Mouse (Mus musculus): ENCODE results near the gene Ednra.

Ednra gene

GRCm38 (mm10) chr8:77640093-77640839 is 84.0 kb downstream of the Ednra start:
- DNase-seq (ENCODE audit: low spot score) = no peak

DNA sequence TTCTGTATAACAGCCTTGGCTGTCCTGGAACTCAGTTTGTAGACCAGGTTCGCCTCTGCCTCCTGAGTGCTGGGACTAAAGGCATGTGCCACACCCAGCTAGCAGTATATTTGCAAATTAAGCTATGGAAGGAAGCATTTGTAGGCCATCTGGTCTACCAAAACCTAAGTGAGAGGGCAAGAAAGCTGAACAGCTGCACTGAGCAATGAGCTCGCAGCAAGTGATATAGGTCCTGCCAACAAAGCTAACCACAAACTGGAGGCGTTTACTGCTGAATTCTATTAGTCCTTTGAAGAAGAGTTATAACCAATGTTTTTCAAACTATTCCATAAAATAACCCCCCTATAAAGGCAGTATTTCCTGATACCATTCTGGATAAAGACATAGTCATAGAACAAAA is 86.7 kb downstream of the Ednra start:
- no peak for DNase-seq (ENCODE audit: low spot score)

GRCm38 (mm10) chr8:77634035-77634434 is 90.2 kb downstream of the Ednra start:
- no peak for DNase-seq (ENCODE audit: low spot score)

- no peak for DNase-seq (ENCODE audit: low spot score)
Measured at GRCm38 (mm10) chr8:77633211-77633610, 91.1 kb downstream of the Ednra start.

DNA sequence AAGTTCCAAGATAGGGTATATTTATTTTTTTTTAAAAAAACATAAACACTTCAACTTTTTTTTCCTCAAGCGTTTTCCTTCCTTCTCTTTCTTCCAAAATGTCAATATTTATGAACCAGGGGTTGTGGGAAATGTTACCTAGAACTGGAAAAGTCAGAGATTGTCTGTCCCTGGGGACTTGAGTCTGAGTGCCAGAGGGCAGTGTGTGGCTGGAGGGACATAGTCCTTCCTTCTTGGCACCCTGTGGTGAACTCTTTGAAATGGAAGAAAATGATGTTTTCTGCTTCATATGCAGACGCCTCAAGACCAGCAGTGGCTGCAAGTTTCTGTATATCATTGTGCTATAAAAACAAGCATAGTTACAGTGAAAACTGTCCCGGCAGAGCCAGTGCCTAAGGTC is 93.6 kb downstream of the Ednra start:
- DNase-seq (ENCODE audit: low spot score) = no peak

DNA sequence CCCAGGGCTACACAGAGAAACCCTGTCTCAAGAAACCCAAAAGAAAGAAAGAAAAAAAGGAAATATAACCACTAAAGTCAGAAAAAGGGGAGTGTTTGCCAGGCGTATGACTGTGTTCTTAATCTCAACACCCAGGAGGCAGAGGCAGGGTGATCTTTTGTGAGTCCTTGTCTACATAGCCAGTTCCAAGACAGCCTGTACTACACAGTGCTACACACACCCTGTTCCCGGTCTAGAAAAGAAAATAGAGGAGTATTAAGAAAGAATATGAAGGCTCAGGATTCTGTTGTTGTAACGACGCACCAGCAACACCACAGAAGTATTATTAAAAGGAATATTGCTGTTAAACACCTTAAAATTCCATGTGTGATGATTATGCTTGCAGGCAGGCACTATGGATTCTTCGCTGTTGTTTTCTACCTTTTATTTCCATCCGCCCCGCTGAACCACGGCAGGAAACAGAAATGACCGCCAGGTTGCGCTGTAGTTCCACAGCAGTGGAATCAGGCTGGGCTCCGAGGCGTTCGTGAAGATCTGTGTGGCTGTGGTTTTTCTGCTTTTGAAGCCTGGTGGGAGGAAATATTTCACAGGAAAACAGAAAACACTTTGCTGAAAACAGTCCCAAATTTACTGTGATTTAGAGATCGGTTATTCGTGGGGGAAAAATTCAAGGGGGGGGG is 94.3 kb downstream of the Ednra start:
- peak; percentile 93 for DNase-seq (ENCODE audit: low spot score)

- DNase-seq (ENCODE audit: low spot score) = no peak
Measured at GRCm38 (mm10) chr8:77623677-77624209, 100.5 kb downstream of the Ednra start.

DNA sequence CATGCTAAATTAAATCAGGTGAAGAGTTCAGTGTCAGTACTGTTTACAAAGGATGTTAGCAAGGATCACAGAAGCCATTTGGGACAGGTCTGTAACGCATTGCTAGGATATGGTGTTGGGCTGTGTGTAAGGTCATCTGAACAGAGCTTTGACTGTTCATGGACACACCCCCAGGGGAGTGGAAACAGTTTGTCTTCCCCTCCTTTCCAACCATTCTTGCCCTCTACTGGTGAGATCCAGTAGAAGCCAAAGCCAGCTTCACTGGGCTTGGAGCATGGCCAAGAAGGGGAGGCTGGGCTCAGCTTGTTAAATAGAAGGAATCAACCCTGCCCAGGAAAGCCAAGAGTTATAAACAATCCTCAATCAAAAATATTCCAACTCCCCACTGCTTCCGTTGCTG is 106.3 kb downstream of the Ednra start:
- peak; percentile 76 for DNase-seq (ENCODE audit: low spot score)

Data from testis, postnatal 10 days (tissue).